Mouse (Mus musculus) brain, embryonic 14.5 days (tissue): ENCODE measurements around the gene Car10.

Experiments
- CTCF ChIP-seq: fragments of 200-500 bp; IDR thresholded peaks from 2 replicates; pipeline ENCODE4 v1.5.1; 2012; ENCODE audit warnings: inconsistent platforms, mild to moderate bottlenecking, moderate library complexity, borderline replicate concordance; ENCODE audit not compliant: insufficient read depth, insufficient read length; ENCODE audit errors: extremely low read depth
- POLR2A ChIP-seq: fragments of 200-500 bp; IDR thresholded peaks from 2 replicates; pipeline ENCODE4 v1.6.1; 2012; ENCODE audit warnings: mild to moderate bottlenecking, inconsistent platforms, borderline replicate concordance; ENCODE audit not compliant: poor library complexity, insufficient read depth, insufficient read length, severe bottlenecking; ENCODE audit errors: extremely low read depth

DNA sequence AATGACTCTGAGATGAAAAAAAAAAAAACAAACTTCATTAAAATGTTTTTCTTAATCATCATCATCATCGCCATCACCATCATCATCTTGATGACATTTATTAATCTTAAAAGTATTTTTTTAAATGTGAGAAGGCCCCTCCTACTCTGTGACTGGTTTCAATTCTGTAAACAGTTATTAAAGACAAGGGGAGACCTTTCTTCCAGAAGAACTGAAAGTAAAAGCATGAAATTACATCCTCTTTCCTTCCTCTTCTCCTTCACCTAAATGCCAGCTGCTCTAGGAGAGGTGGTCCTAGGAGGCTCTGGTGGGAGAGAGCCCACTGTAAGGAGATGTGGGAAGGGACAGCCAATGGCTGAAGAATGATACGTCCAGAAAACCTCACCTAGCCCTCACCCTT is 415.0 kb downstream of the Car10 start:
- no peak for TF ChIP-seq CTCF
- TF ChIP-seq POLR2A, result no peak
